Mouse (Mus musculus) neural tube, embryonic 11.5 days (tissue): ENCODE measurements around the gene Mark3. TPM values are rescaled to one million over a fixed set of nuclear protein-coding genes. Genes with fewer than 3 reads are reported as not detected.
"Not testable (repeated sequence)": the region's sequence is repeated elsewhere in the genome, so short reads cannot be mapped to it uniquely, and the experiment has no call there.

Experiments used
- ATAC-seq: fragments of 200-750 bp; cut with Nextera tagmentation; 2 replicates; pipeline ENCODE4 v1.8.0; 2017; ENCODE audit warnings: moderate number of reproducible peaks, mild to moderate bottlenecking, moderate TSS enrichment, moderate library complexity; ENCODE audit not compliant: insufficient read depth, low FRiP score, low TSS enrichment
- DNase-seq: peaks from one replicate; pipeline ENCODE4 v3.0.0-alpha.2; 2015; ENCODE audit warnings: low spot score
- H3K27ac ChIP-seq: fragments of 300-500 bp; sonication (generic); 2 replicates; pipeline ENCODE4 v1.5.1; 2014; ENCODE audit warnings: low read depth, mild to moderate bottlenecking, low read length
- H3K27me3 ChIP-seq: fragments of 300-500 bp; sonication (generic); 2 replicates; pipeline ENCODE4 v1.6.1; 2014; ENCODE audit warnings: mild to moderate bottlenecking, low read length, mixed read lengths; ENCODE audit not compliant: control insufficient read depth, insufficient read depth
- H3K36me3 ChIP-seq: fragments of 300-500 bp; sonication (generic); 2 replicates; pipeline ENCODE4 v1.6.1; 2014; ENCODE audit warnings: mild to moderate bottlenecking, low read length, moderate library complexity, mixed read lengths; ENCODE audit not compliant: control insufficient read depth, insufficient read depth
- H3K4me1 ChIP-seq: fragments of 300-500 bp; sonication (generic); 2 replicates; pipeline ENCODE4 v1.6.1; 2014; ENCODE audit warnings: low read length, mixed read lengths; ENCODE audit not compliant: control insufficient read depth, insufficient read depth
- H3K4me2 ChIP-seq: fragments of 300-500 bp; sonication (generic); 2 replicates; pipeline ENCODE4 v1.6.1; 2014; ENCODE audit warnings: low read depth, mild to moderate bottlenecking, moderate library complexity
- H3K4me3 ChIP-seq: fragments of 300-500 bp; sonication (generic); 2 replicates; pipeline ENCODE4 v1.5.1; 2014; ENCODE audit warnings: low read depth, low read length
- H3K9ac ChIP-seq: fragments of 300-500 bp; sonication (generic); 2 replicates; pipeline ENCODE4 v1.6.1; 2014; ENCODE audit warnings: mild to moderate bottlenecking, low read length
- H3K9me3 ChIP-seq: fragments of 300-500 bp; sonication (generic); 2 replicates; pipeline ENCODE4 v1.6.1; 2016; ENCODE audit warnings: low read length; ENCODE audit not compliant: control insufficient read depth
- WGBS: fragments of 180-500 bp; shearing (Covaris S2); extraction: QIAGEN DNeasy Blood & Tissue Kit; methylation state at CpG from one replicate; pipeline ENCODE4 v1.1.7; 2014; 5-methylcytosine and 5-hydroxymethylcytosine counted together
- polyA plus RNA-seq: library from polyadenylated mRNA; unstranded; fragments of >200 nt; fragmentation: Nextera tagmentation; extraction: Ambion mirVana; gene quantifications from 2 replicates; pipeline ENCODE4 v1.2.1, GENCODE M21; 2014

Mark3 gene
- polyA plus RNA-seq, 1 experiment from 2014 or later, result 73.1 TPM

- Histone ChIP-seq H3K27me3 (no peaks in the 10 kb centered on the region), H3K27ac (no peak overlapping the region), H3K4me3 (no peak overlapping the region), H3K4me1 (no peaks in the 10 kb centered on the region), H3K9ac (no peak overlapping the region), H3K36me3 (peaks cover 12% of the 10 kb centered on the region), H3K9me3 (no peaks in the 10 kb centered on the region), H3K4me2 (no peak overlapping the region)
- DNase-seq (peak; percentile 82), ATAC-seq (peak; percentile 27; the same call in 1 of the 2 replicates)
- WGBS, result 57% methylated on average over 6 of the region's 6 CpGs
Observed at GRCm38 (mm10) chr12:111648061-111648645, 73.8 kb downstream of the Mark3 start.

DNA sequence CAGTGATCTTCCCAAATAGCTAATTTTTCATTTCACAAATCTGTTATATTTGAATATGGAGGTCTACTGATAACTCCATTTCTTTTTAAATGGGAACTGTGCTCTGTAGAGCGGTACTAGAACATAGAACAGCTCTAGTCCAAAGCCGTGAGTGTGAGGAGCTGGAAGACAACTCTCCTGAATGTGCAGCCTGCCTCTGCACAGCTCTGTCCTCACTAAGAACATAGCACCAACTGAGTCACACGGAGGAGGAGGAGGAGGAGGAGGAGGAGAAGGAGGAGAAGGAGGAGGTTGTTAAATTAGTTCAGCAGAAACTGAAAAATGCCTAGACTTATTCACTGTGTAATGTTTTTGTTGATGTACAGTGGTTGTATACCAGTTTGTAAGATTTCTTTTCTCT is 78.6 kb downstream of the Mark3 start:
- ATAC-seq (no peak), DNase-seq (no peak)
- H3K9me3 ChIP-seq, result no peaks in the 10 kb centered on the region
- H3K4me2 ChIP-seq, result no peak overlapping the region
- WGBS, result 94% methylated on average over 3 of the region's 3 CpGs
- peaks cover 12% of the 10 kb centered on the region for H3K36me3 ChIP-seq
- H3K27me3 ChIP-seq, result no peaks in the 10 kb centered on the region
- H3K9ac ChIP-seq, result no peak overlapping the region
- H3K4me3 ChIP-seq, result no peak overlapping the region
- no peaks in the 10 kb centered on the region for H3K4me1 ChIP-seq
- H3K27ac ChIP-seq, result no peak overlapping the region

DNA sequence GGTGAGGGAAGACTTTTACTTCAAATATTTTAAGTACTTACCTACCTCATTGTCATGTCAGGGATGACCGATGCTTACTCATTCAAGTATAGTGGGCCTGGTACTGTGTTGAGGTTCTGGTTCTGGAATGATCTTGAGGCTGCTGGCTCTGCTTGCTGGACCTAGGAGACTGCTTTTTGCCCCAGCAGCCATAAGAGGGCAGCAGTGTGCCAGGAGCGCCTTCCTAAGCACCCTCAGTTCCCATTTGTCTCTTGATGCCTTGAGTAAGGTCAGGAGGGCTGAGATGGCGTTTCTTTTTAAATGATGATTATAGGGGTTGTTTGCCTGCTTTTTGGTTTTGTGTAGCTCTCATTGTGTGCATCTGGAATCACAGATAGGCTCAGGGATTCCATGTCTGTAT is 79.1 kb downstream of the Mark3 start:
- 44% methylated on average over 3 of the region's 3 CpGs for WGBS
- no peak overlapping the region for H3K4me2 ChIP-seq
- H3K9me3 ChIP-seq, result no peaks in the 10 kb centered on the region
- no peak overlapping the region for H3K4me3 ChIP-seq
- H3K27ac ChIP-seq, result no peak overlapping the region
- peak; percentile 81 for DNase-seq
- H3K36me3 ChIP-seq, result peaks cover 12% of the 10 kb centered on the region
- H3K9ac ChIP-seq, result no peak overlapping the region
- no peak for ATAC-seq
- no peaks in the 10 kb centered on the region for H3K27me3 ChIP-seq
- no peaks in the 10 kb centered on the region for H3K4me1 ChIP-seq

- peaks cover 7% of the 10 kb centered on the region for H3K36me3 ChIP-seq
- H3K4me2 ChIP-seq, result no peak overlapping the region
- DNase-seq, result no peak
- WGBS, result 94% methylated on average over 11 of the region's 11 CpGs
- H3K4me1 ChIP-seq, result no peaks in the 10 kb centered on the region
- no peak overlapping the region for H3K9ac ChIP-seq
- no peak for ATAC-seq
- no peaks in the 10 kb centered on the region for H3K27me3 ChIP-seq
- no peak overlapping the region for H3K4me3 ChIP-seq
- H3K27ac ChIP-seq, result no peak overlapping the region
- H3K9me3 ChIP-seq, result no peaks in the 10 kb centered on the region
Observed at GRCm38 (mm10) chr12:111655695-111656094, 81.4 kb downstream of the Mark3 start.

GRCm38 (mm10) chr12:111659331-111659730 is 85.0 kb downstream of the Mark3 start:
- H3K4me3 ChIP-seq, result no peak overlapping the region
- peaks cover 7% of the 10 kb centered on the region for H3K36me3 ChIP-seq
- no peak overlapping the region for H3K4me2 ChIP-seq
- H3K27ac ChIP-seq, result no peak overlapping the region
- ATAC-seq (no peak), DNase-seq (no peak)
- H3K9me3 ChIP-seq, result no peaks in the 10 kb centered on the region
- no peak overlapping the region for H3K9ac ChIP-seq
- 96% methylated on average over 4 of the region's 4 CpGs for WGBS
- no peaks in the 10 kb centered on the region for H3K4me1 ChIP-seq
- no peaks in the 10 kb centered on the region for H3K27me3 ChIP-seq

DNA sequence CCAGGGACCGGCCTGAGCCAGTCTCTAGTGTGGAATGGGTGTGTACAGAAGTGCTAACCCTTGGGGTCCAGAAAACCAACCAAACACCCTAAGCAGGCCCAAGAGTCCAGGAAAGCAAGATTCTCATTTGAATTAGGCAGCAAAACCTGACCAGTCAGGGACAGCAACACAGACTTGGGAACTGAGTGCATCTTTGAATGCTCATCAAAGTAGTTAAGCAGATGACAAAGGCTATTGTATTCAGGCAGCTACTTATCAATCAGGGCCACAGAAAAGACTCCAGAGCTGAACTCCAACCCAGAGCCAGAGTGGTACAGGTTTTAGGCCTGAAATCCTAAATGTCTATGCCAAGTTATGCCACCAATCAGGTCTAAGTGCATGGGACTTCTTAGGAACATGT is 86.3 kb downstream of the Mark3 start:
- H3K9ac ChIP-seq, result no peak overlapping the region
- 100% methylated on average over 1 of the region's 1 CpGs for WGBS
- DNase-seq (no peak), ATAC-seq (no peak)
- H3K9me3 ChIP-seq, result no peaks in the 10 kb centered on the region
- peaks cover 3% of the 10 kb centered on the region for H3K36me3 ChIP-seq
- no peak overlapping the region for H3K27ac ChIP-seq
- H3K4me2 ChIP-seq, result no peak overlapping the region
- no peaks in the 10 kb centered on the region for H3K27me3 ChIP-seq
- H3K4me1 ChIP-seq, result no peaks in the 10 kb centered on the region
- no peak overlapping the region for H3K4me3 ChIP-seq

DNA sequence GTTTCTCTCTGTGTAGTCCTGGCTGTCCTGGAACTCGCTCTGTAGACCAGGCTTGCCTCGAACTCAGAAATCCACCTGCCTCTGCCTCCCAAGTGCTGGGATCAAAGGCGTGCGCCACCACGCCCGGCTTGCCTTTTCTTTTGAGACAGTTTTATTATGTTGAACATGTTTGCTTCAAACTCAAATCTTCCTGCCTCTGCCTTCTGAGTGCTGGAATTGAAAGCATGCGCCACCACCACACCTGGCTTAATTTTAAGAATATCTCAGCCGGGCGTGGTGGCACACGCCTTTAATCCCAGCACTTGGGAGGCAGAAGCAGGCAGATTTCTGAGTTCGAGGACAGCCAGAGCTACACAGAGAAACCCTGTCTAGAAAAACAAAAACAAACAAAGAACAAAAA is 87.2 kb downstream of the Mark3 start:
- not testable (repeated sequence) for H3K4me2 ChIP-seq, H3K4me3 ChIP-seq, ATAC-seq, H3K36me3 ChIP-seq, DNase-seq, H3K9me3 ChIP-seq, H3K9ac ChIP-seq, H3K27ac ChIP-seq, H3K4me1 ChIP-seq, H3K27me3 ChIP-seq
- 97% methylated on average over 11 of the region's 11 CpGs for WGBS

- no peaks in the 10 kb centered on the region for H3K4me1 ChIP-seq
- H3K27me3 ChIP-seq, result no peaks in the 10 kb centered on the region
- H3K4me2 ChIP-seq, result no peak overlapping the region
- H3K27ac ChIP-seq, result peak overlapping the region; percentile 40; the same call in 1 of the 2 replicates
- no peak overlapping the region for H3K9ac ChIP-seq
- H3K4me3 ChIP-seq, result no peak overlapping the region
- H3K9me3 ChIP-seq, result no peaks in the 10 kb centered on the region
- H3K36me3 ChIP-seq, result no peaks in the 10 kb centered on the region; the same call in 1 of the 2 replicates
- DNase-seq, result no peak
- no peak for ATAC-seq
- 78% methylated on average over 17 of the region's 17 CpGs for WGBS
Observed at GRCm38 (mm10) chr12:111663228-111664143, 89.2 kb downstream of the Mark3 start.
